Mouse (Mus musculus) kidney, postnatal 10 days (tissue): ENCODE measurements around the gene Ppp1r21.

Experiments used
- DNase-seq: peaks from one replicate; pipeline ENCODE4 v3.0.0; 2021; ENCODE audit warnings: mixed read lengths

The Ppp1r21 gene

DNA sequence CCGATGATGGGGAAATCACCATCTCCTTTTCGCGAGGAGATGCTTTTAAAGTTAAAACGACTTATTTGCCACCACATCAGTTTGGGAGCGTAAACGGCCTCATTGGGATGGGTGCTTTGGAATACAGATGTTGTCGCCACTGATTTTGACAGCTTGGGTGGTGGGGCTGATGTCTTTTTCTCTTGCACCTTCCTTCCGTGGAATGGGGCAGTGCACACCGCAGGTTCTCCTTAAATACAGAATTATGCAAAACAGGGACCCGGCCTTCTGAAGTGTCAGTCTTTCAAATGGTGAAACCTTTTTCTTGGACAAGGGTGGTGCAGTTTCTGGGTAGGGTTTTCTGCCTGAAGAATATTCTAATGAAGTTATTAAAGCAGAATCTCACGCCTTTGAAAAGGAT, 749 bp downstream of the Ppp1r21 start:
- DNase-seq = no peak

DNA sequence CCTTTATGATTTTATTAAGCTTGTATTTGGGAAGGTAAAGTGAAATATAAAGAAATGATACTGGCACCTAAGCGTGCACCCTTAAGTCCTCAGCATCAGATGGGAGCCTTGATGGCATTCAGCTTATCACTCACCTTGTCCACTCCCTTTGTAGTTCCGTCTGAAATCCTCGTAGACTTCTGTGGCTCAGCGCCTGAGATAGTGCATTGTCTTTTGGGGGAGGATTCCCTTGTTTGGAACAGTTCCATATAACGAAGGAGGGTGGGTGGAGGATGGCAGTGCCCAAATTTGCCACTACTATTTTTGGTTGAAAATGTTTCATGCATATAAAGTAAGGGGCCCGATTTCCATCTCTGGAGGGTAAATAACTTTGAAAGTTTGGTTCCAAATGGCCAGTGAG, 1.3 kb downstream of the Ppp1r21 start:
- no peak for DNase-seq

DNA sequence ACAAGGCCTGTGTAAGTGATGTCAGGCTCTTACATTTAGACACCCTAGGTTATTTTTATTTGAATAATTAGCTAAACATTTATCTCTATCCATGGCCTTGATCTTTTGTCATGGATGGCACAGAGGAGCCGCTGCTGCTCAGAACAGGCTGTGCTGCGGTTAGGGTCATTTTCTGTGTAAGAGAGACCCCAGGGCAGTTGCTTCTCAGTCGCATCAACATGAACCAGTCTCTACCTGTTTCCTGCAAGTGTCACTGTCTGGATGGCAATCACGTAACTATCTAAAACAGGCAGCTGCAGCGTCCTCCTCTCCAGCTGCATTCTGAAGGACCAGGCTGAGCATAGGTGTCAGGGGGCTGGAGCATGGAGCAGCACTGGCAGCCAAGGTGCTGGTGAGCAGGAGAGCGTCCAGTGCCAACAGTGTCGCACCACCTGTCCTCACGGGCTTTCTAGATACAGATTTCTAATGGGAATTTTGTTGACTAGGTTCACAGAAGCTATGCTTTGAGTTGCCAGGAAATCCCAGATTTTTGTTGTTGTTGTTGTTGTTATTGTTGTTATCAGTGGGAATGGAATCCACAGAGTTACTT, 8.0 kb downstream of the Ppp1r21 start:
- DNase-seq = no peak

DNA sequence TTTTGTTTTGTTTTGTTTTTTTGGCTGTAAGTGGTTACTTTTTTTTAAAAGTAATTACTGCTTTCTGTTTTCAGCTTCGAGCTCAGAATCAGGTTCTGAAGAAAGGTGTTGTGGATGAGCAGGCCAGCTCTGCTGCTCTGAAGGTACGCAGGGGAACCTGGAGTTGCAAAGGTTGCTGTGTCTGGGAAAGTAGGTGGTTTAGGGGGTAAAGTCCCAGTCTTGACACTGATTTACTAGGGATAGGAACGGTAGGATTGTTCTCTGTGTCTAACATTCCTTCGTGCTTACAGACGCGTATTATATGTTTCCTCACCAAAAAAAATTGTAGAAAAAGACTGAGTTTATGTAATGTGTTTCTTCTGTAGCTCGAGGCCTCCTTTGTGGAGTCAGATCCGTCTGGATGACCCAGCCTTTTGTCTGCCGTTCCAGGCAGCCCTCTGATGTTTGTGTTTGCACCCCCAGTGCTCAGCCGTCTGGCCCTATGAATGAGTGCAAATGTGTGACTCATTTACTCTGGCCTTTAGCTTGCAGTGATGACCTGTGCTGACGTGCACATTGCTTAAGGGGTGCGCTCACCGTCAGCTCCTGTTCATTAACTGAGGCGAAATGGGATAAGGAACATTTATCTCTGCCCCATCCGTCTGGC, 13.0 kb downstream of the Ppp1r21 start:
- DNase-seq = peak; percentile 55

DNA sequence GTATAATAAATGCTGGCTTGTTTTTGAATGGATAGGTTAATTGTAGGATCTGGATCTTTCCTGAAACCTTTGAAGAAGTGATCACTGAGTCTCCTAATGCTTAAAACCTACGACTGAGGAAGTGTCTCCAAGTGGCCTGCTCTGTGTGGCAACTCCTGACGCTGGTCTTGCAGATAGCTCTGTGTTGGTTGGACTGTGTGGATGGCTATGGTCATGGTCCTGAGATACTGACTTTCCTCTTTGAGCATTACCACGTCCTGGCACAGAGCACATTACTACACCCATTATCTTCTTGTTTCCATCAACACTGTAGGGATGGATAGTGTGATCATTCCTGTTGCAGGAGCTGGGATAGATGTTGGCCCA, 13.5 kb downstream of the Ppp1r21 start:
- no peak for DNase-seq

- DNase-seq = no peak
These were observed 15.4 kb downstream of the Ppp1r21 start for GRCm38 (mm10) chr17:88545217-88545784.

GRCm38 (mm10) chr17:88546745-88547144, 16.8 kb downstream of the Ppp1r21 start:
- DNase-seq = no peak

GRCm38 (mm10) chr17:88549411-88550191, 19.7 kb downstream of the Ppp1r21 start:
- DNase-seq = no peak

DNA sequence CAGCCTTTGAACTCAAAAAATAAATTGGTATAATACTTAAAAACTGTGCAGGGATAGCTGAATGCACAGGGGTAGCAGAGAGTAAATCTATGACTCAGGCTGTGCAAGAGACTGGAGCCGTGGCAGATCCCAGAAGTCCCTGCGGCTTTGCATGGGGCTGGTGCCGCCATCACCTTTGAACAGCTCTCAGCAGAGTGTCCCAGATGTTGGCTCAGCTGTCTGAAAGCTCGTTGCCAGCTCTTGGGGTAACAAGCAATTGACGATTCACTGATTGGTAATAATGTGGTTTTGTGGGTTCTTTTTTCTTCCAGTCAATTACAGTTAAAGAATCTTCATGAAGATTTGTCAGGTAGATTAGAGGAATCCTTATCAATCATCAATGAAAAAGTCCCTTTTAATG, 20.4 kb downstream of the Ppp1r21 start:
- no peak for DNase-seq

DNA sequence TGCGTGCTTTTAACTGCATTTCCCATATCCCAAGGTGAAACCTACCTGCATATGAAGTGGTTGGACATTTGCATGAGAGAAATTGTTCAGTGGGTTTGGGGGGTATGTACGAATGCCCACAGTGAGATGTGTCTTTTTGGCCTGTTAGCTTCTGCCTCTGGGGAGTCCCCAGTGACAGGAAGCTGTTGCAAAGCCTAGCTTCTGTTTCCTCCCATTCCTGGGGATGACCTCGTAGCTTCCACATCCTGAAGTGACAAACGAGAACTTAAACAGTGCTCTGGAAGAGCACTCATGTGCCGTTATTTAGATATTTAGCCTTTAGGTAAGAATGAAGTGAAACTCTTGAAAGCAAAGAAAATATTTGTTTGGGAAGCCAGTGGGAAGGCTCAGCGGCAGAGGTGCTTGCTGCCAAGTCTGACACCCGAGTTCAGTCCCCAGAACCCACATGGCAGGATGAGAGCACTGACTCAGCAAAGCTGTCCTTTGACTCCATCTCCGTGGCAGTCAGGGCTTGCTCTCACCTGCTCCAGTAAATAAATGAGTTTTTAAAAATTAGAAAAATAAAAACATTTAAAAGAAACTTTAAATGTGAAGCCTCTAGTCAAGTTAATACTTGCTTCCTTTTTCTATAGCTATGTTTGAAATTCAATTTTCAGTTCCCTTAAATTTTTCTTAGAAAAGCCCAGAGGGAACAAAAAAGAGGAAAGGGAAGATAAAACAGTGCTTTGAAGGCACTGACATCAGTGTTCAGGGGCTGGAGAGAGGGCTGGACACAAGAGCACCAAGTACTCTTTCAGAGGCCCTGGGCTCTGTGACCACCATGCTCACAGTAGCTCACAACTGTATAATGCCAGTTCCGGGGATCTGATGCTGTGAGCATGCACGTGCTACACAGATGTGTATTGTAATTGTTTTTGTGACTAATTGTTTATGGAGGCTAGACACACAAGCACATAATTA, 21.3 kb downstream of the Ppp1r21 start:
- DNase-seq = no peak

DNA sequence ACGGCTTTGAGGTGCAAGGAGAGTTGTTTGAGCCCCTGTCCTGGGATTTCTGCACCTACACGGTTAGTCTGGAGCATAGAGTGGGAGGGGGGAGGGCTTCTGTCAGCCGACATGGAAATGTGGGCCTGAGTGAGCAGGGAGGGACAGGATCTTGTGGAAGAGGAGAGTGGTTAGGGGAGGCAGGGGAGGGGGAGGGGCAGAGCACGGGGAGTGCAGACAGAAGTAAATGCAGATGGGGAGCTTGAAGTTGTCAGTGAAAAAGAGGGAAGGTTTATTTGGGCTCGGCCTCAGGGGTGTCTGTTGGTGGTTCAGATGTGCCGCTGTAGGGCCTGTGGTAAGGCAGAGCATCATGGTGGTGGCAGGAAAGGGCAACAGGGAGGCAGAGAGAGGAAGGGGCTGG, 22.6 kb downstream of the Ppp1r21 start:
- no peak for DNase-seq

GRCm38 (mm10) chr17:88553001-88553449, 23.1 kb downstream of the Ppp1r21 start:
- peak; percentile 40 for DNase-seq

DNA sequence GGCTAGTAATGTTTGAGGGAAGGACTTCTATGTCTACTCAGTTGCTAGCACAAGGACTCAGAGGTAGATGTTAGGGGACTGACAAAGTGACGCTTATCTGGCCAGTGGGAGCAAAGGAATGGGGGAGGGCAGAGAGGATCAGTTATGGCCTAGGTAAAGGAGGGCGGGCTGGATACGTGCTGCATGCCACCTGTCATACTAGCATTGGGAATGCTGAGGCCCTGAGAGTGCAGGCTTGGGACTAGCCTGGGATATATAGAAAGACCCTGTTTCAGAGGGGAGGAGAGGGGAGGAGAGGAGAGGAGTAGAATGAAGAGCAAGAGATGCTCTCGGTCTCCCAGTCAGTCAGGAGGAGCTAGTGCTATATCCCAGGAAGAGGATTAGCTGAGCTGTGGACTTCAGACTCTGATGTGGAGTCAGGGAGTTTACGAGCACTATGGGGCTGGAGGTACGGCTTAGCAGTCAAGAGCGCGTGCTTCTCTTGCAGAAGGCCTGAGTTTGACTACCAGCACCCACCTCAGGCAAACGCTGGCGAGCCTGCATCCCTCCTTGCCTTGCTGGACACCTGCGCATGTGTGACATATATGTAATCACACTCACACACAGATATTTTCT, 23.7 kb downstream of the Ppp1r21 start:
- DNase-seq = no peak

- no peak for DNase-seq
These were observed 26.3 kb downstream of the Ppp1r21 start for GRCm38 (mm10) chr17:88556176-88556575.

DNA sequence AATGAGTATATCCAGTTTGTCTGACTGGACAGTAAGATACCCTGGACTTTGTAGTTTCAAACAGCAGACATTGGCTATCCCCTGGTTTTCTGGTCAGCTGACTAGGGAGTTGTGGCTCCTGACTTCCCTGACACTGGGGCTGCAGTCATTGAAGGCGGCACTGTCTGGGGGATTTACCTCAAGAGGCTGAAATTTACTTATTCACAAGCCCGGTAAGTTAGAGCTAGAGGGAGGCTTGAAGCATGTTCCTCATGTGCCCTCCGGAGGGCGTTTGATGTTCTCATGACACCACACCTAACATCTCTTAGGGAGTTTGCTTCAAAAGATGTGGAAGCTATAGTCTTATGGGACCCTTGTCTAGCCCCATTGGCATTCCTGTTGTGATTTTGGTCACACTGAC, 26.8 kb downstream of the Ppp1r21 start:
- no peak for DNase-seq

DNA sequence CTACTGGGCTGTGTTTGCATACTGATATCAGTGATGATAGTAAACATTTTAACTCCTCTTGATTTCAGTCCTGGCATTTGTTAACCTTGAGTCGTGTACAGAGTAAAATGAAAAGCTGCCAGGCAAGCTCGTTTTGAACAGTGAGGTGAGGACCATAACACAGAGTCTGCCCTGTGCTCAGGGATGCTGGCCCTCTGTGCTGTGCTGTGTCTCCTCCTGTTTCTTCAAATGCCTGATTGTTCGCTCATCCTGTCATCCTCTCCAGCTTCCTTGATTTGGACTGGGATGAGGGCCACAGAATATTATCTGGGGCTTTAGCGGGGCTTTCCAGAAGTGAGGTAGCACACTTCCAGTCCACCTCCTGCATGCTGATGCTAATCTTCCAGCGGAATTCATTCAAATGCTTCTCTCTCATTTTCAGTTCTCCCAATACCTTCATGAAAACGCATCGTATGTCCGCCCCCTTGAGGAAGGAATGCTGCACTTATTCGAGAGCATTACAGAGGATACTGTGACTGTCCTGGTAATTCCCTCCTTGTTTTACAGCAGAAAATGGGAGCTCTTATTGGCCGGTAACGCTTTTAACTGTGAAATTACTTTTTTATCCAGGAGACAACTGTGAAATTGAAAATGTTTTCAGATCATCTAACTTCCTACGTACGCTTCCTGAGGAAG, 28.4 kb downstream of the Ppp1r21 start:
- DNase-seq = peak; percentile 93

- DNase-seq = peak; percentile 46
These were observed 33.7 kb downstream of the Ppp1r21 start for GRCm38 (mm10) chr17:88563611-88564010.

- DNase-seq = no peak
These were observed 40.1 kb downstream of the Ppp1r21 start for GRCm38 (mm10) chr17:88569807-88570540.

DNA sequence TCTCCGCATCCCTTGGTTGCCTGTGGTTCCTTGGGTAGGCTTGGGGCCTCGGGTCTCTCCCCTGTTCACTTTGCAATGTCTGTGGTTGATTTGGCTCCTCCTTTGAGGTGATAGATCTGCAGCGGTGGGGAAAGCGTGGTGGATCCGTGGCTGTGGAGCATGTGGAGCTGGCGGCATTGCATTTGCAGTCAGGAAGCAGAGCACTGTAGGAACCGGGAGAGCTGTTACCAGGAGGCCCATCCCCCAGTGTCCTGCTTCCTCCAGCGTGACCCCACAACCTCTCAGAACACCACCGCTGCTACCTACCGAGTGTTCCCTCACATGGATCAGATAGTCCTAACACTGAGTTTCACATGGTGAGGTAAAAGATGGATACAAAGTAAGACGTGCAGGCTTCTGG, 40.9 kb downstream of the Ppp1r21 start:
- DNase-seq = no peak

DNA sequence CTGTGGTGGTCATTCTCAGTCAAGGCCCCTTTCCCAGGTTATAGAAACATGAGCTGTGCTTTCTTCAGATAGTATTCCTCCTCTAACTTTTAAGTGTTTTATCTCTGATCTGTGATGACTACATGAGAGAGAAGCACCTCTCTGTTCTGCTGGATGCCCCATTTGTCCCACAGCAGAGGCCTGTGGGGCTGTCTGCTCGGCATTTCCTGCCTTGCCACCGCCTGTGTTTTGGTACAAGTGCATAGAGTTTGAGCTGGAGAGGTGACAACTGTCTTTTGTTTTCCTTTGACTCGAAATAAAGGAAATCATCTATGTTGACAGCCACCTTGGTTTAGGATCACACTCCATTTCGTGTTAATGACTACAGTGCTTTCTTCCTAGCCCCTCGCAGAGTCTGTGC, 44.9 kb downstream of the Ppp1r21 start:
- DNase-seq = no peak
